Mouse (Mus musculus) MEL (cell line): ENCODE results near the gene B230104I21Rik. TPM values are rescaled to one million over a fixed set of nuclear protein-coding genes. Genes with fewer than 3 reads are reported as not detected.

Experiments
- DNase-seq: peaks from one replicate; pipeline ENCODE4 v3.0.0; 2011; ENCODE audit warnings: low read depth, low spot score
- H3K27ac ChIP-seq: 2 replicates; pipeline ENCODE4 v1.5.1; 2012; ENCODE audit warnings: low read depth, mild to moderate bottlenecking, control low read depth, low read length, moderate library complexity; ENCODE audit not compliant: control insufficient read depth
- H3K27me3 ChIP-seq, 2 experiments: fragments of 150-350 bp in 1 of 2; sonication (generic) in 1 of 2; 2 replicates each; pipeline ENCODE4 v1.6.1; 2012; ENCODE audit warnings: low read length in 2 of 2, mild to moderate bottlenecking in 2 of 2, improper control_type of control experiment in 1 of 2, moderate library complexity in 1 of 2; ENCODE audit not compliant: insufficient read depth in 2 of 2, control insufficient read depth in 1 of 2
- H3K36me3 ChIP-seq, 2 experiments: 2 replicates each; pipeline ENCODE4 v1.6.1; 2012 to 2014; ENCODE audit warnings: low read length in 2 of 2, improper control_type of control experiment in 1 of 2, inconsistent platforms in 1 of 2, mild to moderate bottlenecking in 1 of 2; ENCODE audit not compliant: insufficient read depth in 2 of 2, control insufficient read depth in 1 of 2
- H3K4me1 ChIP-seq, 2 experiments: fragments of 150-350 bp in 1 of 2; sonication (generic) in 1 of 2; 2 replicates each; pipeline ENCODE4 v1.6.1; 2012; ENCODE audit warnings: low read length in 2 of 2, improper control_type of control experiment in 1 of 2, mild to moderate bottlenecking in 1 of 2; ENCODE audit not compliant: insufficient read depth in 2 of 2, control insufficient read depth in 1 of 2
- H3K4me3 ChIP-seq, 2 experiments: fragments of 150-350 bp in 1 of 2; sonication (generic) in 1 of 2; 2 replicates each; pipeline ENCODE4 v1.5.1; 2012; ENCODE audit warnings: low read depth in 2 of 2, low read length in 2 of 2, mild to moderate bottlenecking in 2 of 2, moderate library complexity in 2 of 2, control low read depth in 1 of 2, improper control_type of control experiment in 1 of 2; ENCODE audit not compliant: control insufficient read depth in 1 of 2, insufficient read depth in 1 of 2
- H3K79me2 ChIP-seq: 2 replicates; pipeline ENCODE4 v1.6.1; 2012; ENCODE audit warnings: mild to moderate bottlenecking, low read length, moderate library complexity; ENCODE audit not compliant: control insufficient read depth, poor library complexity, insufficient read depth
- H3K9ac ChIP-seq: 2 replicates; pipeline ENCODE4 v1.6.1; 2012; ENCODE audit warnings: low read depth, mild to moderate bottlenecking, control low read depth, low read length, moderate library complexity; ENCODE audit not compliant: control insufficient read depth, poor library complexity, severe bottlenecking
- H3K9me3 ChIP-seq: fragments of 150-350 bp; sonication (generic); replicated peaks from 2 replicates; pipeline ENCODE4 v1.6.1; 2012; ENCODE audit warnings: mild to moderate bottlenecking, low read length, improper control_type of control experiment, moderate library complexity; ENCODE audit not compliant: insufficient read depth
- BHLHE40 ChIP-seq: IDR thresholded peaks from 2 replicates; pipeline ENCODE4 v1.6.1; 2012; ENCODE audit warnings: low read depth, mild to moderate bottlenecking, inconsistent platforms, low read length, improper control_type of control experiment, borderline replicate concordance
- CHD1 ChIP-seq: IDR thresholded peaks from 2 replicates; pipeline ENCODE4 v1.6.1; 2012; ENCODE audit warnings: low read depth, mild to moderate bottlenecking, inconsistent platforms, low read length, improper control_type of control experiment
- CTCF ChIP-seq, 3 experiments: IDR thresholded peaks in 2 of 3; conservative IDR thresholded peaks in 1 of 3; 2 replicates each; pipeline ENCODE4 v1.5.1; 2011 to 2012; ENCODE audit warnings: low read length in 3 of 3, low read depth in 2 of 3, mild to moderate bottlenecking in 2 of 3, improper control_type of control experiment in 1 of 3, inconsistent platforms in 1 of 3, mixed read lengths in 1 of 3, moderate library complexity in 1 of 3; ENCODE audit not compliant: control insufficient read depth in 1 of 3, insufficient read depth in 1 of 3, poor library complexity in 1 of 3, severe bottlenecking in 1 of 3
- E2F4 ChIP-seq: IDR thresholded peaks from 2 replicates; pipeline ENCODE4 v1.6.1; 2011; ENCODE audit warnings: low read depth, low read length, improper control_type of control experiment, borderline replicate concordance
- ELF1 ChIP-seq: IDR thresholded peaks from 2 replicates; pipeline ENCODE4 v1.6.1; 2014; ENCODE audit warnings: low read depth, mild to moderate bottlenecking, inconsistent platforms, low read length, improper control_type of control experiment, moderate library complexity
- EP300 ChIP-seq, 2 experiments: IDR thresholded peaks; 2 replicates each; pipeline ENCODE4 v1.6.1; 2011; ENCODE audit warnings: improper control_type of control experiment in 2 of 2, low read length in 2 of 2, low read depth in 1 of 2, mild to moderate bottlenecking in 1 of 2
- GATA1 ChIP-seq: IDR thresholded peaks from 2 replicates; pipeline ENCODE4 v1.6.1; 2011; ENCODE audit warnings: low read depth, low read length, improper control_type of control experiment
- HCFC1 ChIP-seq: IDR thresholded peaks from 2 replicates; pipeline ENCODE4 v1.6.1; 2012; ENCODE audit warnings: low read depth, mild to moderate bottlenecking, inconsistent platforms, low read length, improper control_type of control experiment, moderate library complexity
- MAFK ChIP-seq: IDR thresholded peaks from 2 replicates; pipeline ENCODE4 v1.6.1; 2011; ENCODE audit warnings: low read depth, mild to moderate bottlenecking, low read length, improper control_type of control experiment, borderline replicate concordance
- MAZ ChIP-seq: IDR thresholded peaks from 2 replicates; pipeline ENCODE4 v1.6.1; 2012; ENCODE audit warnings: low read depth, mild to moderate bottlenecking, inconsistent platforms, low read length, improper control_type of control experiment
- MEF2A ChIP-seq: IDR thresholded peaks from 2 replicates; pipeline ENCODE4 v1.6.1; 2014; ENCODE audit warnings: low read depth, mild to moderate bottlenecking, inconsistent platforms, low read length, improper control_type of control experiment; ENCODE audit not compliant: poor library complexity, insufficient replicate concordance, severe bottlenecking; ENCODE audit errors: extremely low read depth
- MYB ChIP-seq: IDR thresholded peaks from 2 replicates; pipeline ENCODE4 v1.6.1; 2011; ENCODE audit warnings: mild to moderate bottlenecking, low read depth, low read length, improper control_type of control experiment
- POLR2A ChIP-seq, 2 experiments: IDR thresholded peaks; 2 replicates each; pipeline ENCODE4 v1.6.1; 2011 to 2012; ENCODE audit warnings: low read length in 2 of 2, mild to moderate bottlenecking in 2 of 2, control low read depth in 1 of 2, improper control_type of control experiment in 1 of 2, low read depth in 1 of 2, moderate library complexity in 1 of 2; ENCODE audit not compliant: control insufficient read depth in 1 of 2, insufficient read depth in 1 of 2, poor library complexity in 1 of 2
- POLR2AphosphoS2 ChIP-seq: IDR thresholded peaks from 2 replicates; pipeline ENCODE4 v1.6.1; 2011; ENCODE audit warnings: low read length, improper control_type of control experiment
- RAD21 ChIP-seq: IDR thresholded peaks from 2 replicates; pipeline ENCODE4 v1.6.1; 2011; ENCODE audit warnings: mild to moderate bottlenecking, low read depth, low read length, improper control_type of control experiment
- RCOR1 ChIP-seq: IDR thresholded peaks from 2 replicates; pipeline ENCODE4 v1.6.1; 2012; ENCODE audit warnings: low read depth, mild to moderate bottlenecking, inconsistent platforms, low read length, improper control_type of control experiment
- SMC3 ChIP-seq: IDR thresholded peaks from 2 replicates; pipeline ENCODE4 v1.6.1; 2011; ENCODE audit warnings: low read depth, low read length, improper control_type of control experiment
- TBP ChIP-seq: IDR thresholded peaks from 2 replicates; pipeline ENCODE4 v1.8.0; 2011; ENCODE audit warnings: low read depth, low read length, improper control_type of control experiment
- ZC3H11A ChIP-seq: IDR thresholded peaks from 2 replicates; pipeline ENCODE4 v1.6.1; 2012; ENCODE audit warnings: low read depth, mild to moderate bottlenecking, inconsistent platforms, low read length, improper control_type of control experiment
- ZKSCAN1 ChIP-seq: IDR thresholded peaks from 2 replicates; pipeline ENCODE4 v1.6.1; 2012; ENCODE audit warnings: low read depth, mild to moderate bottlenecking, inconsistent platforms, low read length, improper control_type of control experiment, moderate library complexity
- ZNF384 ChIP-seq: IDR thresholded peaks from 2 replicates; pipeline ENCODE4 v1.6.1; 2012; ENCODE audit warnings: low read depth, mild to moderate bottlenecking, inconsistent platforms, low read length, improper control_type of control experiment
- polyA plus RNA-seq, 2 experiments: library from polyadenylated mRNA; stranded (reverse) in 1 of 2; unstranded in 1 of 2; fragments of >175 nt in 1 of 2; fragments of >200 nt in 1 of 2; gene quantifications; 2 replicates each; pipeline versions ENCODE4 v1.2.1 to v1.2.4; 2012; ENCODE audit warnings: low replicate concordance in 2 of 2, low read depth in 1 of 2; ENCODE audit not compliant: insufficient read length in 2 of 2, insufficient read depth in 1 of 2, missing spikeins in 1 of 2
- total RNA-seq: library from RNA; depleted of rRNA; stranded (reverse); fragments of 300-350 nt; gene quantifications from 2 replicates; pipeline ENCODE4 v1.2.3, GENCODE M21; 2012

Gene B230104I21Rik
- total and polyA plus RNA-seq, 3 experiments, result not detected

- no peaks in the 10 kb centered on the region for H3K36me3 ChIP-seq
- H3K27me3 ChIP-seq, result no peaks in the 10 kb centered on the region
- H3K9ac ChIP-seq, result no peak overlapping the region
- H3K79me2 ChIP-seq, result no peaks in the 10 kb centered on the region
- DNase-seq, result no peak
- H3K4me1 ChIP-seq, result no peaks in the 10 kb centered on the region
- TF ChIP-seq MAZ, result no peak
- no peak for TF ChIP-seq CTCF (IDR thresholded peaks at IDR 0.05 in 2 of 3, conservative IDR thresholded peaks at IDR 0.05 in 1 of 3; ENCODE audit: control insufficient read depth in 1 of 3, insufficient read depth in 1 of 3, low read depth in 2 of 3, low read length in 3 of 3, poor library complexity in 1 of 3, severe bottlenecking in 1 of 3)
- no peak for TF ChIP-seq ZKSCAN1
- TF ChIP-seq MAFK, result no peak
- no peak for TF ChIP-seq RAD21
- no peak for TF ChIP-seq TBP
- TF ChIP-seq MEF2A, result no peak
- no peak for TF ChIP-seq POLR2AphosphoS2
- no peak for TF ChIP-seq GATA1
- TF ChIP-seq ELF1, result no peak
- TF ChIP-seq MYB, result no peak
- no peak for TF ChIP-seq ZNF384
- no peak for TF ChIP-seq CHD1
- no peak for TF ChIP-seq POLR2A (IDR thresholded peaks at IDR 0.05; ENCODE audit: control insufficient read depth in 1 of 2, insufficient read depth in 1 of 2, low read depth in 1 of 2, low read length in 2 of 2, poor library complexity in 1 of 2)
- TF ChIP-seq RCOR1, result no peak
- TF ChIP-seq HCFC1, result no peak
- TF ChIP-seq EP300 (IDR thresholded peaks at IDR 0.05; ENCODE audit: low read depth in 1 of 2, low read length in 2 of 2), result no peak
- TF ChIP-seq SMC3, result no peak
- no peaks in the 10 kb centered on the region for H3K9me3 ChIP-seq
- no peak overlapping the region for H3K4me3 ChIP-seq
- no peak overlapping the region for H3K27ac ChIP-seq
Observed at GRCm38 (mm10) chr4:154375939-154376625, 40.2 kb downstream of the B230104I21Rik start.

- no peak for DNase-seq
- Histone ChIP-seq H3K9ac (no peak overlapping the region), H3K27me3 (no peaks in the 10 kb centered on the region), H3K9me3 (no peaks in the 10 kb centered on the region), H3K4me3 (no peak overlapping the region), H3K79me2 (no peaks in the 10 kb centered on the region), H3K4me1 (no peaks in the 10 kb centered on the region)
- no peak for TF ChIP-seq ZC3H11A
- TF ChIP-seq MEF2A, result no peak
- TF ChIP-seq RCOR1, result no peak
- no peak for TF ChIP-seq EP300 (IDR thresholded peaks at IDR 0.05; ENCODE audit: low read depth in 1 of 2, low read length in 2 of 2)
- no peak for TF ChIP-seq CHD1
- TF ChIP-seq BHLHE40, result no peak
- TF ChIP-seq E2F4, result no peak
- TF ChIP-seq, all 39 proteins: peak for 0
- Histone ChIP-seq H3K27ac (no peak overlapping the region), H3K36me3 (no peaks in the 10 kb centered on the region)
Observed at GRCm38 (mm10) chr4:154378876-154379275, 42.9 kb downstream of the B230104I21Rik start.
